Comparison of ENCODE assay signal across 28 mouse cellular contexts in genomic region chr12:28603494-28603893, GRCm38 (mm10). TPM values are rescaled to one million over a fixed set of nuclear protein-coding genes. Genes with fewer than 3 reads are reported as not detected.
A peak's percentile ranks its signal among the peaks of the same experiment; 100 is the strongest.
DNase-seq lines count a peak whose midpoint lies in the region; ATAC-seq lines count a peak whose summit lies in the region.
"Had no signal": no experiment of that assay in that cellular context is flagged by ENCODE, and none has a peak within 500 bp of the region (broad histone marks: within the 10 kb centered on the region; RNA-seq: fewer than 3 reads in every experiment).

No protein-coding gene starts in this region.

- no peaks in the 10 kb centered on the region for H3K9me3 ChIP-seq in forebrain, embryonic 14.5 days (replicated peaks; ENCODE audit: control insufficient read depth, low read length)
- H3K9me3 ChIP-seq in forebrain, embryonic 16.5 days (ENCODE audit: control insufficient read depth, low read length) = no peaks in the 10 kb centered on the region
- H3K9me3 ChIP-seq: embryonic facial prominence, embryonic 12.5 days; heart, embryonic 12.5 days; hindbrain, embryonic 10.5 days; hindbrain, embryonic 15.5 days had no signal

- peak; percentile 36 for DNase-seq in cerebellum, adult 11-12 months
- peak; percentile 43 for DNase-seq in forebrain, embryonic 14.5 days (ENCODE audit: low spot score)
- peak; percentile 4 for DNase-seq in A20 (ENCODE audit: low read depth, low spot score)
- peak; percentile 30 to 58 for DNase-seq in cerebellum, postnatal 25 days
- DNase-seq in gastrocnemius, postnatal 10 days = no peak
- DNase-seq: adrenal gland, postnatal 10 days; embryo, embryonic 11 days; forebrain, postnatal 0 days; gastrocnemius, postnatal 25 days; kidney, adult 8-10 months had no signal

- 52% methylated on average over 1 of the region's 1 CpGs for WGBS in forebrain, embryonic 14.5 days
- 25% methylated on average over 1 of the region's 1 CpGs for WGBS in forebrain, embryonic 16.5 days

- no peak for ATAC-seq in cerebellum, adult (ENCODE audit: insufficient number of reproducible peaks, low FRiP score, low TSS enrichment)
- ATAC-seq in forebrain, embryonic 14.5 days = no peak
- ATAC-seq in forebrain, embryonic 16.5 days = no peak
- ATAC-seq: forebrain, postnatal 0 days; inflammation-experienced regulatory T-cells, adult 6 months; intestine, postnatal 0 days had no signal

- no peak overlapping the region for H3K4me3 ChIP-seq in forebrain, embryonic 14.5 days (ENCODE audit: low read depth, low read length)
- H3K4me3 ChIP-seq in forebrain, embryonic 16.5 days (replicated peaks; ENCODE audit: low read length) = no peak overlapping the region
- H3K4me3 ChIP-seq: embryonic facial prominence, embryonic 12.5 days; heart, embryonic 12.5 days; hindbrain, embryonic 10.5 days; hindbrain, embryonic 15.5 days had no signal

- H3K4me2 ChIP-seq in forebrain, embryonic 14.5 days (ENCODE audit: low read length) = no peak overlapping the region
- no peak overlapping the region for H3K4me2 ChIP-seq in forebrain, embryonic 16.5 days (ENCODE audit: low read length)
- H3K4me2 ChIP-seq: embryonic facial prominence, embryonic 12.5 days; heart, embryonic 12.5 days; hindbrain, embryonic 15.5 days had no signal

- H3K27ac ChIP-seq in forebrain, embryonic 14.5 days (ENCODE audit: low read depth, low read length) = no peak overlapping the region
- no peak overlapping the region for H3K27ac ChIP-seq in forebrain, embryonic 16.5 days (ENCODE audit: low read length)
- H3K27ac ChIP-seq: embryonic facial prominence, embryonic 12.5 days; hindbrain, embryonic 10.5 days; hindbrain, embryonic 15.5 days had no signal

- H3K36me3 ChIP-seq in forebrain, embryonic 14.5 days (ENCODE audit: control insufficient read depth, insufficient read depth, low read length) = no peaks in the 10 kb centered on the region
- no peaks in the 10 kb centered on the region for H3K36me3 ChIP-seq in forebrain, embryonic 16.5 days (ENCODE audit: control insufficient read depth, insufficient read depth)
- H3K36me3 ChIP-seq: embryonic facial prominence, embryonic 12.5 days; heart, embryonic 12.5 days; hindbrain, embryonic 10.5 days; hindbrain, embryonic 15.5 days had no signal

- no peaks in the 10 kb centered on the region for H3K27me3 ChIP-seq in forebrain, embryonic 14.5 days (replicated peaks; ENCODE audit: control insufficient read depth, insufficient read depth, low read length)
- H3K27me3 ChIP-seq in forebrain, embryonic 16.5 days (replicated peaks; ENCODE audit: control insufficient read depth, insufficient read depth, low read length) = no peaks in the 10 kb centered on the region
- H3K27me3 ChIP-seq: embryonic facial prominence, embryonic 12.5 days; heart, embryonic 12.5 days; hindbrain, embryonic 15.5 days had no signal

- peaks cover 20% of the 10 kb centered on the region for H3K4me1 ChIP-seq in forebrain, embryonic 14.5 days (ENCODE audit: control insufficient read depth, insufficient read depth, low read length)
- H3K4me1 ChIP-seq in forebrain, embryonic 16.5 days (replicated peaks; ENCODE audit: control insufficient read depth, insufficient read depth, low read length) = peaks cover 35% of the 10 kb centered on the region

- H3K9ac ChIP-seq in forebrain, embryonic 14.5 days (ENCODE audit: low read length) = no peak overlapping the region
- no peak overlapping the region for H3K9ac ChIP-seq in forebrain, embryonic 16.5 days (replicated peaks; ENCODE audit: low read depth, low read length)
- H3K9ac ChIP-seq: embryonic facial prominence, embryonic 12.5 days; forebrain, postnatal 0 days; heart, embryonic 12.5 days; hindbrain, embryonic 15.5 days had no signal

RNA-seq across cellular contexts. Expression of gene Colec11, which starts 19.7 kb away (rescaled TPM):
- polyA plus RNA-seq in forebrain, embryonic 14.5 days (2014; fragmentation: Nextera tagmentation; extraction: Ambion mirVana) = 0.33 and 0.56 TPM in 2 replicates
- polyA plus RNA-seq in forebrain, embryonic 16.5 days (2015; fragmentation: Nextera tagmentation; extraction: Ambion mirVana) = 0.34 and 0.60 TPM in 2 replicates
- total RNA-seq in gastrocnemius, postnatal 10 days (2021) = 1 to 10 TPM; 1.1 to 1.5 TPM
- total RNA-seq: common myeloid progenitor, adult 5-6 weeks had no signal
- polyA plus RNA-seq: C2C12; forebrain, embryonic 11.5 days had no signal

RNA-seq across cellular contexts. Expression of gene Allc, which starts 21.2 kb away (rescaled TPM):
- not detected in 2 replicates for polyA plus RNA-seq in forebrain, embryonic 14.5 days (2014; fragmentation: Nextera tagmentation; extraction: Ambion mirVana)
- 0.15 and 0.48 TPM in 2 replicates for polyA plus RNA-seq in forebrain, embryonic 16.5 days (2015; fragmentation: Nextera tagmentation; extraction: Ambion mirVana)
- not detected for total RNA-seq in gastrocnemius, postnatal 10 days (2021)
- total RNA-seq: adrenal gland, postnatal 10 days; adrenal gland, postnatal 4 days; common myeloid progenitor, adult 5-6 weeks; gastrocnemius, adult 18-20 months; gastrocnemius, postnatal 25 days; granulocyte monocyte progenitor cell, adult 5-6 weeks; heart, adult 8-10 months; heart, postnatal 25 days had no signal
- polyA plus RNA-seq: C2C12; embryonic facial prominence, embryonic 12.5 days; forebrain, embryonic 11.5 days; heart, embryonic 12.5 days; heart, embryonic 16.5 days; hindbrain, embryonic 10.5 days; hindbrain, embryonic 15.5 days; inflammation-experienced regulatory T-cells, adult 6 months; intestine, postnatal 0 days had no signal

RNA-seq across cellular contexts. Expression of gene Rps7, which starts 32.3 kb away (rescaled TPM):
- polyA plus RNA-seq in forebrain, embryonic 14.5 days (2014; fragmentation: Nextera tagmentation; extraction: Ambion mirVana) = 690 and 790 TPM in 2 replicates
- 419 and 461 TPM in 2 replicates for polyA plus RNA-seq in forebrain, embryonic 16.5 days (2015; fragmentation: Nextera tagmentation; extraction: Ambion mirVana)
- total RNA-seq in gastrocnemius, postnatal 10 days (2021) = 100 to 1,000 TPM; 322 to 387 TPM

RNA-seq across cellular contexts. Expression of gene Rnaseh1, which starts 45.9 kb away (rescaled TPM):
- 24.8 and 26.1 TPM in 2 replicates for polyA plus RNA-seq in forebrain, embryonic 14.5 days (2014; fragmentation: Nextera tagmentation; extraction: Ambion mirVana)
- polyA plus RNA-seq in forebrain, embryonic 16.5 days (2015; fragmentation: Nextera tagmentation; extraction: Ambion mirVana) = 27.9 and 30.6 TPM in 2 replicates
- 1 to 10 TPM; 5.2 to 7.2 TPM for total RNA-seq in gastrocnemius, postnatal 10 days (2021)

RNA-seq across cellular contexts. Expression of gene Dcdc2c, which starts 51.3 kb away (rescaled TPM):
- polyA plus RNA-seq in forebrain, embryonic 14.5 days (2014; fragmentation: Nextera tagmentation; extraction: Ambion mirVana) = not detected in 2 replicates
- not detected in 2 replicates for polyA plus RNA-seq in forebrain, embryonic 16.5 days (2015; fragmentation: Nextera tagmentation; extraction: Ambion mirVana)
- total RNA-seq in gastrocnemius, postnatal 10 days (2021) = not detected
- total RNA-seq: adrenal gland, postnatal 10 days; common myeloid progenitor, adult 5-6 weeks; forebrain, postnatal 0 days; gastrocnemius, adult 18-20 months; gastrocnemius, postnatal 25 days; heart, adult 8-10 months; heart, postnatal 25 days; MEL had no signal
- polyA plus RNA-seq: C2C12; forebrain, postnatal 0 days; heart, embryonic 12.5 days; hindbrain, embryonic 10.5 days; hindbrain, embryonic 15.5 days; inflammation-experienced regulatory T-cells, adult 6 months; intestine, postnatal 0 days had no signal
